Mouse (Mus musculus): ENCODE data around the gene Thap3. TPM values are rescaled to one million over a fixed set of nuclear protein-coding genes. Genes with fewer than 3 reads are reported as not detected.
A peak's percentile ranks its signal among the peaks of the same experiment; 100 is the strongest.

Gene Thap3
- total and polyA plus RNA-seq, 2 experiments from 2014 or later = 21.1 to 42.7 TPM

- H3K4me1 ChIP-seq (ENCODE audit: insufficient read depth, low read length) = 0 out of 2 replicates have a peak, but pooled peaks cover 6% of the 10 kb centered on the region
- WGBS = 71% methylated on average over 3 of the region's 3 CpGs
- ATAC-seq (ENCODE audit: low FRiP score) = no peak
- no peaks in the 10 kb centered on the region for H3K27me3 ChIP-seq (ENCODE audit: insufficient read depth, low read length)
- TF ChIP-seq CTCF (IDR thresholded peaks at IDR 0.05) = no peak
- H3K9ac ChIP-seq (replicated peaks; ENCODE audit: low read length, poor library complexity, severe bottlenecking) = no peak overlapping the region
- H3K27ac ChIP-seq (ENCODE audit: low read depth, low read length) = no peak overlapping the region
- H3K9me3 ChIP-seq (ENCODE audit: low read length) = no peaks in the 10 kb centered on the region
- no peak overlapping the region for H3K4me3 ChIP-seq (ENCODE audit: low read depth, low read length)
- no peak overlapping the region for H3K4me2 ChIP-seq (ENCODE audit: low read depth, low read length, poor library complexity, severe bottlenecking)
- H3K36me3 ChIP-seq (ENCODE audit: insufficient read depth, low read length) = no peaks in the 10 kb centered on the region
- no peak for DNase-seq (ENCODE audit: low spot score)
These were observed 10.7 kb upstream of the Thap3 start for GRCm38 (mm10) chr4:151999481-151999880.

- WGBS = 69% methylated on average over 3 of the region's 3 CpGs
- TF ChIP-seq CTCF (IDR thresholded peaks at IDR 0.05) = no peak
- H3K27me3 ChIP-seq (ENCODE audit: insufficient read depth, low read length) = no peaks in the 10 kb centered on the region
- H3K9ac ChIP-seq (replicated peaks; ENCODE audit: low read length, poor library complexity, severe bottlenecking) = no peak overlapping the region
- H3K36me3 ChIP-seq (ENCODE audit: insufficient read depth, low read length) = no peaks in the 10 kb centered on the region
- DNase-seq (ENCODE audit: low spot score) (no peak), ATAC-seq (ENCODE audit: low FRiP score) (no peak)
- H3K9me3 ChIP-seq (ENCODE audit: low read length) = no peaks in the 10 kb centered on the region
- H3K27ac ChIP-seq (ENCODE audit: low read depth, low read length) = no peak overlapping the region
- H3K4me3 ChIP-seq (ENCODE audit: low read depth, low read length) = no peak overlapping the region
- H3K4me1 ChIP-seq (ENCODE audit: insufficient read depth, low read length) = peaks cover 10% of the 10 kb centered on the region; the same call in 1 of the 2 replicates
- H3K4me2 ChIP-seq (ENCODE audit: low read depth, low read length, poor library complexity, severe bottlenecking) = no peak overlapping the region
These were observed 8.9 kb upstream of the Thap3 start for GRCm38 (mm10) chr4:151997701-151998100.

GRCm38 (mm10) chr4:151996951-151997222 lies 8.1 kb upstream of the Thap3 start:
- TF ChIP-seq CTCF (IDR thresholded peaks at IDR 0.05) = no peak
- Histone ChIP-seq H3K4me1 (ENCODE audit: insufficient read depth, low read length) (peaks cover 10% of the 10 kb centered on the region; the same call in 1 of the 2 replicates), H3K36me3 (ENCODE audit: insufficient read depth, low read length) (peaks cover 7% of the 10 kb centered on the region), H3K9ac (replicated peaks; ENCODE audit: low read length, poor library complexity, severe bottlenecking) (peak overlapping the region; percentile 71), H3K27me3 (ENCODE audit: insufficient read depth, low read length) (no peaks in the 10 kb centered on the region), H3K27ac (ENCODE audit: low read depth, low read length) (peak overlapping the region; percentile 77), H3K9me3 (ENCODE audit: low read length) (no peaks in the 10 kb centered on the region), H3K4me3 (ENCODE audit: low read depth, low read length) (peak overlapping the region; percentile 97), H3K4me2 (ENCODE audit: low read depth, low read length, poor library complexity, severe bottlenecking) (peak overlapping the region; percentile 55)
- ATAC-seq (ENCODE audit: low FRiP score) = no peak
- DNase-seq (ENCODE audit: low spot score) = no peak
- 3% methylated on average over 13 of the region's 13 CpGs for WGBS

- ATAC-seq (ENCODE audit: low FRiP score) (peak; percentile 97), DNase-seq (ENCODE audit: low spot score) (peak; percentile 100)
- Histone ChIP-seq H3K4me1 (ENCODE audit: insufficient read depth, low read length) (peaks cover 10% of the 10 kb centered on the region; the same call in 1 of the 2 replicates), H3K36me3 (ENCODE audit: insufficient read depth, low read length) (peaks cover 12% of the 10 kb centered on the region), H3K27ac (ENCODE audit: low read depth, low read length) (peak within 1 kb of the TSS; percentile 77), H3K27me3 (ENCODE audit: insufficient read depth, low read length) (no peaks in the 10 kb centered on the region), H3K4me3 (ENCODE audit: low read depth, low read length) (peak within 1 kb of the TSS; percentile 97), H3K9me3 (ENCODE audit: low read length) (no peaks in the 10 kb centered on the region), H3K9ac (replicated peaks; ENCODE audit: low read length, poor library complexity, severe bottlenecking) (peak within 1 kb of the TSS; percentile 87), H3K4me2 (ENCODE audit: low read depth, low read length, poor library complexity, severe bottlenecking) (peak within 1 kb of the TSS; percentile 97)
- WGBS = under 1% methylated on average over 56 of the region's 94 CpGs
- TF ChIP-seq CTCF (IDR thresholded peaks at IDR 0.05) = no peak
These were observed 7.6 kb upstream of the Thap3 start, which contains the start of gene Phf13 for GRCm38 (mm10) chr4:151996173-151996950. TSS of gene Phf13 (minus strand) at chr4:151996258.

- ATAC-seq (ENCODE audit: low FRiP score) = peak; percentile 42
- peak overlapping the region; percentile 87 for H3K9ac ChIP-seq (replicated peaks; ENCODE audit: low read length, poor library complexity, severe bottlenecking)
These were observed 6.8 kb upstream of the Thap3 start for GRCm38 (mm10) chr4:151995371-151996172.

More at GRCm38 (mm10) chr4:151995371-151996172, 6.8 kb upstream of the Thap3 start:
- Histone ChIP-seq H3K9me3 (ENCODE audit: low read length) (no peaks in the 10 kb centered on the region), H3K27me3 (ENCODE audit: insufficient read depth, low read length) (no peaks in the 10 kb centered on the region), H3K4me1 (ENCODE audit: insufficient read depth, low read length) (peaks cover 10% of the 10 kb centered on the region; the same call in 1 of the 2 replicates), H3K36me3 (ENCODE audit: insufficient read depth, low read length) (peaks cover 20% of the 10 kb centered on the region), H3K4me3 (ENCODE audit: low read depth, low read length) (peak overlapping the region; percentile 97), H3K4me2 (ENCODE audit: low read depth, low read length, poor library complexity, severe bottlenecking) (peak overlapping the region; percentile 97), H3K27ac (ENCODE audit: low read depth, low read length) (peak overlapping the region; percentile 55)
- WGBS = 2% methylated on average over 64 of the region's 111 CpGs
- no peak for TF ChIP-seq CTCF (IDR thresholded peaks at IDR 0.05)
- DNase-seq (ENCODE audit: low spot score) = no peak

Measured in midbrain, postnatal 0 days (tissue).